Mouse (Mus musculus) C2C12 (cell line): Measurements from ENCODE around the gene Gm20388. TPM values are rescaled to one million over a fixed set of nuclear protein-coding genes. Genes with fewer than 3 reads are reported as not detected.

ENCODE experiments used
- H3K27me3 ChIP-seq: one replicate; pipeline ENCODE4 v1.6.1; 2011; ENCODE audit not compliant: control insufficient read depth, insufficient read depth, insufficient read length
- H3K36me3 ChIP-seq: one replicate; pipeline ENCODE4 v1.6.1; 2011; ENCODE audit not compliant: control insufficient read depth, insufficient read depth
- H3K4me3 ChIP-seq: one replicate; pipeline ENCODE4 v1.5.1; 2011; ENCODE audit warnings: mild to moderate bottlenecking, control low read depth; ENCODE audit not compliant: poor library complexity, insufficient read depth, severe bottlenecking
- H3K79me2 ChIP-seq: one replicate; pipeline ENCODE4 v1.6.1; 2011; ENCODE audit not compliant: control insufficient read depth, insufficient read depth
- H3K79me3 ChIP-seq: one replicate; pipeline ENCODE4 v1.6.1; 2011; ENCODE audit warnings: low read depth, control low read depth
- H3ac ChIP-seq: one replicate; pipeline ENCODE3; 2011; ENCODE audit warnings: low read depth; ENCODE audit not compliant: control insufficient read depth, insufficient read length
- CEBPB ChIP-seq: IDR thresholded peaks from one replicate; pipeline ENCODE4 v1.6.1; 2011; ENCODE audit warnings: low read depth, mild to moderate bottlenecking, control low read depth, moderate library complexity
- CTCF ChIP-seq: IDR thresholded peaks from one replicate; pipeline ENCODE4 v1.5.1; 2011; ENCODE audit not compliant: control insufficient read depth, insufficient read depth, insufficient read length
- FOSL1 ChIP-seq: IDR thresholded peaks from one replicate; pipeline ENCODE4 v1.8.0; 2011; ENCODE audit warnings: mild to moderate bottlenecking, low read length; ENCODE audit not compliant: poor library complexity, insufficient read depth, severe bottlenecking
- MAX ChIP-seq: IDR thresholded peaks from one replicate; pipeline ENCODE4 v1.6.1; 2011; ENCODE audit warnings: mild to moderate bottlenecking, control low read depth
- MYOD1 ChIP-seq: IDR thresholded peaks from one replicate; pipeline ENCODE4 v1.6.1; 2011; ENCODE audit warnings: low read depth; ENCODE audit not compliant: control insufficient read depth, insufficient read length
- MYOG ChIP-seq: IDR thresholded peaks from one replicate; pipeline ENCODE4 v1.6.1; 2011; ENCODE audit not compliant: control insufficient read depth, insufficient read length; ENCODE audit errors: extremely low read depth
- USF1 ChIP-seq: IDR thresholded peaks from one replicate; pipeline ENCODE4 v1.6.1; 2011; ENCODE audit warnings: low read depth, mild to moderate bottlenecking, control low read depth, moderate library complexity
- polyA plus RNA-seq: library from polyadenylated mRNA; unstranded; fragments of >200 nt; fragmentation: generic; extraction: Trizol; gene quantifications from one replicate; pipeline ENCODE4 v1.2.1, GENCODE M21; 2012; ENCODE audit warnings: missing spikeins

Gene Gm20388
- polyA plus RNA-seq, 1 experiment, result 15.0 TPM

DNA sequence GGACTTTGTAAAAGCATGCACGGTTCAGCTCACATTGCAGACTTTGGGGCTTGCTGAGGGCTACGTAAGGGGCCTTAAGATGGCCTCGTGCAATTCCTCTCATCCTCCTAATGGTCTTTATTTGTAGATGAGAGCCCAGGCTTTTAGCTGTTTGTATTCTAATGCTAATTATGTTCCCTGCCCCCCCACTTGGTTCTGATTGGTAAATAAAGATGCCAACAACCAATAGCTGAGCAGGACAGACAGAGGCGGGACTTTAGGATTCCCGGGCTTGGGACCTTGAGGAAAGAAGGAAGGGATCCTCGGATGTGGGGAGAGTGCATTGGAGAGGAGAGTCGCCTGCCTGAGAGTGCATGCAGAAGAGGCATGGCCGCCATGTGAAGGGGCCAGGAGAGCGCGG is 3849.3 kb downstream of the Gm20388 start:
- H3K27me3 ChIP-seq, result no peaks in the 10 kb centered on the region
- no peaks in the 10 kb centered on the region for H3K79me2 ChIP-seq
- no peak overlapping the region for H3K4me3 ChIP-seq
- H3K36me3 ChIP-seq, result no peaks in the 10 kb centered on the region
- TF ChIP-seq FOSL1 (no peak), CEBPB (no peak), MYOG (no peak), USF1 (no peak), MAX (no peak), CTCF (no peak), MYOD1 (no peak)
- no peak overlapping the region for H3ac ChIP-seq
- H3K79me3 ChIP-seq, result no peaks in the 10 kb centered on the region

DNA sequence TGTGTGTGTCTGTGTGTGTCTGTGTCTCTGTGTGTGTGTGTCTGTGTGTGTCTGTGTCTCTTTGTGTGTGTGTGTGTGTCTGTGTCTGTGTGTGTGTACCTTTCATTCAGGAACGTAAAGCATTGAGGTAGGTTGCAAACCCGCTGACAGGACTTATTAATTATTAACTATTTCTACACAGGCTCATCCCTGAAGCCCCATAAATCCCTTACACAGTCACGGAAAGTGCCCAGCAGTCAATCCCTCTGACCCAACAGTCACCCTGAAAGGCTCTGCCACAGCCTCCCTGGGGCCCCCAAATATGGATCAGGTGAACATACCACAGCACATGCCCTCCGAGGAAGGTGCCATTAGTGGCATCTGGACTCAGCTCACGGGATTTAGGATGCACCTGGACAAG is 3849.9 kb downstream of the Gm20388 start:
- Histone ChIP-seq H3K79me2 (no peaks in the 10 kb centered on the region), H3ac (no peak overlapping the region), H3K36me3 (no peaks in the 10 kb centered on the region), H3K79me3 (no peaks in the 10 kb centered on the region), H3K4me3 (no peak overlapping the region), H3K27me3 (no peaks in the 10 kb centered on the region)
- TF ChIP-seq MYOD1 (no peak), CEBPB (no peak), MAX (no peak), USF1 (no peak), CTCF (no peak), MYOG (no peak), FOSL1 (no peak)

DNA sequence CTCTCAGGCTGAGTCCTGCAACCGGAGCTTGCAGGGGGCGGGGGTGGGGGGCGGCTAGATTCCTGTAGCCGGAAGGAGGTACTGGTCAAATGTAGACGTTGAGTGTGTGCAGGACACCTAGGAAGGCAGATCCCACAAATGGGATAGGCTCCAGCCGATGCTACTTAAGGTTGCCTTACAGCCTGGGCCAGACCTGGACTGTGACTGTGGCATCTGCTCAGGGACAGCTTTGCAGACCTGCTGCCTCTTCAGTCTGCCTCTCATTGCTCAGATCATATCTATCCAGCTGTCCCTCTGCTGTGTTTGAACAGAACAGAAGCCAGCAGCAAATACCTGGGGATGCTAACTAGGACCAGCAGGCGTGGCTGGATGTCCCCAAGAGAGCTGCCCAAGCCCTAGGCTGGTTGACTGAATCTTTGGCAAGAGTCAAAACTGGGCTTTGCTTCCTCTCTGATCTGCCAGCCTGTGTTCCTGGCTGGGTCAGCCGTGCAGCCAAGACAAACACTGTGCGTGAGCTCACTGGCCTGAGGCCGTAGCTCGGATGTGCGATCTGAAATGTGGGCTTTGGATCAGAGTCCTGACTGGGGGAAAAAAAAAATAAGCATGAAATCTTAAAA is 3850.7 kb downstream of the Gm20388 start:
- Histone ChIP-seq H3K27me3 (no peaks in the 10 kb centered on the region), H3K79me2 (no peaks in the 10 kb centered on the region), H3K36me3 (no peaks in the 10 kb centered on the region), H3ac (no peak overlapping the region), H3K79me3 (no peaks in the 10 kb centered on the region), H3K4me3 (no peak overlapping the region)
- peak; percentile 22 for TF ChIP-seq MYOD1
- no peak for TF ChIP-seq USF1
- TF ChIP-seq MAX, result no peak
- no peak for TF ChIP-seq CTCF

DNA sequence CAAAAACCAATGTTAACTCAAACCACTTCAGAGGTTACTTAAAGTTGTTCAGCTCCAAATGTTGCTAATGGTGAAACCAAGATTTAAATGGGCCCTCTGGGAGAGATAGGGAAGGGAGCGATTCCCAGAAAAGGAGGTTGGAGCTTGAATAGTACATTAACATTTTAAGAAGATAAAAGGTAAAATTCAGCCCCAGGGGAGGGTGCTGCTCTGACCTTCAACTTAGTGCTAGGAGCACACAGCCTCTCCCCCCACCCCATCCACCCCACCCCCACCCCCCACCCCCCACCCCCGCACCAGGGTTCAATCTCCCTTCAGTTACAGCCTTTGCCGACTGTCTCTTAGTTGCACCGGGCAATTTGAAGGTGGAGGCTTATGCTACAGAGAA is 3851.2 kb downstream of the Gm20388 start:
- H3K79me2 ChIP-seq, result no peaks in the 10 kb centered on the region
- H3K27me3 ChIP-seq, result no peaks in the 10 kb centered on the region
- no peaks in the 10 kb centered on the region for H3K79me3 ChIP-seq
- TF ChIP-seq USF1 (no peak), CTCF (no peak), MAX (no peak), MYOD1 (no peak), FOSL1 (no peak), CEBPB (no peak), MYOG (no peak)
- no peak overlapping the region for H3K4me3 ChIP-seq
- no peaks in the 10 kb centered on the region for H3K36me3 ChIP-seq
- no peak overlapping the region for H3ac ChIP-seq

DNA sequence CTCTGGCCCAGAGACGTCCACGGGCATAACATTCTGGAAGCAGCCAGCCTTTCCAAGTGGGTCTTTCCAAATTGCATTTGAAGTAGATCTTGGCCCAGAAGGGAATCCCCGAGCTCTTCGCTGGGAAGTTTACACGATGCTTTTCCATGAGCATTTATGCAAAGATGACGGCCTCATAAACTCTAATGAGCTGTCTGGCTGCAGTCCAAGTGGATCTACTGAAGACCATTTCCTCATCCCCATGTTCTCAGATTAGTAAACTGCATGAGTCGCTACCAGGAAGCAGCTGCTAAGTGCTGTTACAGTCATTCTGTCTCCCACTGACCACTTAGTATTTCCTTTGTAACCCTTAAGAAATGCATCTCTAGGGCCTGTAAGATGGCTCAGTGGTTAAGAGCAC is 3852.7 kb downstream of the Gm20388 start:
- H3K4me3 ChIP-seq, result no peak overlapping the region
- H3K36me3 ChIP-seq, result no peaks in the 10 kb centered on the region
- H3K79me3 ChIP-seq, result no peaks in the 10 kb centered on the region
- H3K27me3 ChIP-seq, result no peaks in the 10 kb centered on the region
- H3ac ChIP-seq, result no peak overlapping the region
- TF ChIP-seq MAX, result no peak
- TF ChIP-seq CEBPB, result peak; percentile 6
- peak; percentile 91 for TF ChIP-seq MYOD1
- H3K79me2 ChIP-seq, result no peaks in the 10 kb centered on the region

DNA sequence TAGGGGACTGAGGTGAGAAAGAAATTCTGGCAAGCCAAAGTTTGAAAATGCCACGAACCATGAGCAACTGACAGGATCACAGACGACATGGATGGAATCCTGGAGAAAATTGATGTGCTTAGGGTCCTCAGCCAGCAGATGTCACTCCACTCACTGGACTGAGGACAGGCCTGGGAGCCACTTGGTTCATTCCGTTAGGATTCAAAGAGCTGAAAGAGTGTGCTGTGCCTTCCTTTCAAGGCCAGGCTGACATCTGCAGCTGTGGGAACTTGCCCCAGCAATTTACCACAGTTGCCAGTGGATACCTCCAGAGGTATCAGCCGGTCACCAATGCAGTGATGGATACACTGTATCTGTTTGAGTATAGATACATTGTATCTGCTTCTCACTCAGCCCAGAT is 3854.0 kb downstream of the Gm20388 start:
- H3K36me3 ChIP-seq, result no peaks in the 10 kb centered on the region
- H3K4me3 ChIP-seq, result no peak overlapping the region
- no peaks in the 10 kb centered on the region for H3K27me3 ChIP-seq
- H3ac ChIP-seq, result no peak overlapping the region
- TF ChIP-seq CEBPB (no peak), MAX (no peak), MYOG (no peak), CTCF (peak; percentile 22), USF1 (no peak)
- no peaks in the 10 kb centered on the region for H3K79me3 ChIP-seq
- no peaks in the 10 kb centered on the region for H3K79me2 ChIP-seq

DNA sequence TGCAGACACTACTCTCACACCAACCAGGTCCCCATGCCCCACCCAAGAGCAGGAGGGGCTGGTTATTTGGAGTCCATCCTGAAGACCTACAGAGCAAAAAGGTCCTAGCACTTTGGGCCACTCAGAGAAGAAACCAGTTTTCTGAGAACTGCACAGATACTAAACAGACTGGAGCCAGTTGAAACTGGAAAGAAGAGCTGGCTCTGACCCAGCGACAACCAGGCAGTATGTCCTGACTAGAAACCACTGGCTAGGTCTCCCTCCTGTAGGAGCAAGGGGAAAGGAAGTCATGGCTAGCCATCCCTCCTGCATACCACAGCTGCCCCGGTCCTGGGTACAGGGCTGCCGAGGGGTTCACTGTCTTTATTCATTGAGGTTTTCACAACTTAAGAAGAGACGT is 3855.9 kb downstream of the Gm20388 start:
- H3K79me2 ChIP-seq, result no peaks in the 10 kb centered on the region
- TF ChIP-seq MAX (no peak), MYOG (no peak), MYOD1 (no peak), FOSL1 (no peak), USF1 (no peak), CTCF (no peak), CEBPB (no peak)
- no peaks in the 10 kb centered on the region for H3K79me3 ChIP-seq
- H3K4me3 ChIP-seq, result no peak overlapping the region
- no peak overlapping the region for H3ac ChIP-seq
- no peaks in the 10 kb centered on the region for H3K36me3 ChIP-seq
- H3K27me3 ChIP-seq, result no peaks in the 10 kb centered on the region
